Mouse (Mus musculus): Measurements from ENCODE around the gene Snap91. TPM values are rescaled to one million over a fixed set of nuclear protein-coding genes. Genes with fewer than 3 reads are reported as not detected.

Snap91 gene
- polyA plus RNA-seq, 1 experiment from 2014 or later: 4.2 TPM

GRCm38 (mm10) chr9:86799099-86799498 lies 81.4 kb downstream of the Snap91 start:
- H3K9me3 ChIP-seq (replicated peaks): no peaks in the 10 kb centered on the region
- no peaks in the 10 kb centered on the region for H3K27me3 ChIP-seq (ENCODE audit: low read depth, poor library complexity, severe bottlenecking)
- H3K27ac ChIP-seq: peak overlapping the region; percentile 72; the same call in 1 of the 2 replicates
- H3K4me3 ChIP-seq: no peak overlapping the region
- H3K36me3 ChIP-seq: no peaks in the 10 kb centered on the region
- H3K4me1 ChIP-seq: peaks cover 18% of the 10 kb centered on the region
- no peak for DNase-seq (ENCODE audit: low spot score)
- 63% methylated on average over 7 of the region's 7 CpGs for WGBS

GRCm38 (mm10) chr9:86798686-86799085 lies 81.8 kb downstream of the Snap91 start:
- no peak for DNase-seq (ENCODE audit: low spot score)
- Histone ChIP-seq H3K27ac (peak overlapping the region; percentile 72; the same call in 1 of the 2 replicates), H3K4me3 (no peak overlapping the region), H3K36me3 (no peaks in the 10 kb centered on the region), H3K9me3 (replicated peaks) (no peaks in the 10 kb centered on the region), H3K27me3 (ENCODE audit: low read depth, poor library complexity, severe bottlenecking) (no peaks in the 10 kb centered on the region), H3K4me1 (peaks cover 18% of the 10 kb centered on the region)
- WGBS: 41% methylated on average over 7 of the region's 7 CpGs

- Histone ChIP-seq H3K36me3 (no peaks in the 10 kb centered on the region), H3K4me1 (peaks cover 18% of the 10 kb centered on the region), H3K27me3 (ENCODE audit: low read depth, poor library complexity, severe bottlenecking) (no peaks in the 10 kb centered on the region), H3K4me3 (no peak overlapping the region), H3K27ac (peak overlapping the region; percentile 53; the same call in 1 of the 2 replicates), H3K9me3 (replicated peaks) (no peaks in the 10 kb centered on the region)
- WGBS: 88% methylated on average over 5 of the region's 5 CpGs
- DNase-seq (ENCODE audit: low spot score): no peak
Observed at GRCm38 (mm10) chr9:86798129-86798528, 82.3 kb downstream of the Snap91 start.

GRCm38 (mm10) chr9:86797553-86797952 lies 82.9 kb downstream of the Snap91 start:
- Histone ChIP-seq H3K9me3 (replicated peaks) (no peaks in the 10 kb centered on the region), H3K27ac (no peak overlapping the region), H3K4me3 (no peak overlapping the region), H3K36me3 (no peaks in the 10 kb centered on the region), H3K27me3 (ENCODE audit: low read depth, poor library complexity, severe bottlenecking) (no peaks in the 10 kb centered on the region), H3K4me1 (peaks cover 18% of the 10 kb centered on the region)
- 91% methylated on average over 4 of the region's 4 CpGs for WGBS
- no peak for DNase-seq (ENCODE audit: low spot score)

- H3K4me3 ChIP-seq: no peak overlapping the region
- no peaks in the 10 kb centered on the region for H3K27me3 ChIP-seq (ENCODE audit: low read depth, poor library complexity, severe bottlenecking)
- peaks cover 16% of the 10 kb centered on the region for H3K4me1 ChIP-seq
- no peak for DNase-seq (ENCODE audit: low spot score)
- no peaks in the 10 kb centered on the region for H3K36me3 ChIP-seq
- no peak overlapping the region for H3K27ac ChIP-seq
- no peaks in the 10 kb centered on the region for H3K9me3 ChIP-seq (replicated peaks)
- 79% methylated on average over 3 of the region's 3 CpGs for whole genome bisulfite sequencing
Observed at GRCm38 (mm10) chr9:86795236-86795635, 85.2 kb downstream of the Snap91 start.

- H3K36me3 ChIP-seq: no peaks in the 10 kb centered on the region
- DNase-seq (ENCODE audit: low spot score): no peak
- no peaks in the 10 kb centered on the region for H3K4me1 ChIP-seq
- H3K4me3 ChIP-seq: no peak overlapping the region
- whole genome bisulfite sequencing: 77% methylated on average over 7 of the region's 7 CpGs
- H3K27ac ChIP-seq: no peak overlapping the region
- no peaks in the 10 kb centered on the region for H3K27me3 ChIP-seq (ENCODE audit: low read depth, poor library complexity, severe bottlenecking)
- no peaks in the 10 kb centered on the region for H3K9me3 ChIP-seq (replicated peaks)
Observed at GRCm38 (mm10) chr9:86791927-86792326, 88.5 kb downstream of the Snap91 start.

- H3K4me3 ChIP-seq: no peak overlapping the region
- H3K27ac ChIP-seq: no peak overlapping the region
- H3K27me3 ChIP-seq (ENCODE audit: low read depth, poor library complexity, severe bottlenecking): no peaks in the 10 kb centered on the region
- 92% methylated on average over 6 of the region's 6 CpGs for WGBS
- no peaks in the 10 kb centered on the region for H3K9me3 ChIP-seq (replicated peaks)
- DNase-seq (ENCODE audit: low spot score): no peak
- H3K36me3 ChIP-seq: no peaks in the 10 kb centered on the region
- H3K4me1 ChIP-seq: no peaks in the 10 kb centered on the region
Observed at GRCm38 (mm10) chr9:86789186-86789585, 91.3 kb downstream of the Snap91 start.

GRCm38 (mm10) chr9:86782836-86783235 lies 97.6 kb downstream of the Snap91 start:
- WGBS: 96% methylated on average over 2 of the region's 2 CpGs
- Histone ChIP-seq H3K27me3 (ENCODE audit: low read depth, poor library complexity, severe bottlenecking) (no peaks in the 10 kb centered on the region), H3K9me3 (replicated peaks) (no peaks in the 10 kb centered on the region), H3K36me3 (no peaks in the 10 kb centered on the region), H3K27ac (no peak overlapping the region), H3K4me3 (no peak overlapping the region), H3K4me1 (no peaks in the 10 kb centered on the region)
- DNase-seq (ENCODE audit: low spot score): no peak

GRCm38 (mm10) chr9:86781426-86781825 lies 99.0 kb downstream of the Snap91 start:
- H3K36me3 ChIP-seq: no peaks in the 10 kb centered on the region
- no peaks in the 10 kb centered on the region for H3K9me3 ChIP-seq (replicated peaks)
- WGBS: 91% methylated on average over 4 of the region's 4 CpGs
- no peak overlapping the region for H3K4me3 ChIP-seq
- no peaks in the 10 kb centered on the region for H3K27me3 ChIP-seq (ENCODE audit: low read depth, poor library complexity, severe bottlenecking)
- H3K27ac ChIP-seq: no peak overlapping the region
- no peaks in the 10 kb centered on the region for H3K4me1 ChIP-seq
- DNase-seq (ENCODE audit: low spot score): no peak

- Histone ChIP-seq H3K27me3 (ENCODE audit: low read depth, poor library complexity, severe bottlenecking) (no peaks in the 10 kb centered on the region), H3K4me1 (no peaks in the 10 kb centered on the region), H3K36me3 (no peaks in the 10 kb centered on the region), H3K9me3 (replicated peaks) (no peaks in the 10 kb centered on the region), H3K4me3 (no peak overlapping the region), H3K27ac (no peak overlapping the region)
- 70% methylated on average over 4 of the region's 4 CpGs for WGBS
- DNase-seq (ENCODE audit: low spot score): no peak
Observed at GRCm38 (mm10) chr9:86778212-86778611, 102.2 kb downstream of the Snap91 start.

- no peaks in the 10 kb centered on the region for H3K4me1 ChIP-seq
- no peak for DNase-seq (ENCODE audit: low spot score)
- H3K27me3 ChIP-seq (ENCODE audit: low read depth, poor library complexity, severe bottlenecking): no peaks in the 10 kb centered on the region
- no peaks in the 10 kb centered on the region for H3K36me3 ChIP-seq
- no peak overlapping the region for H3K27ac ChIP-seq
- no peak overlapping the region for H3K4me3 ChIP-seq
- WGBS: 63% methylated on average over 7 of the region's 7 CpGs
- H3K9me3 ChIP-seq (replicated peaks): no peaks in the 10 kb centered on the region
Observed at GRCm38 (mm10) chr9:86777309-86777708, 103.1 kb downstream of the Snap91 start.

- Histone ChIP-seq H3K4me1 (no peaks in the 10 kb centered on the region), H3K27me3 (ENCODE audit: low read depth, poor library complexity, severe bottlenecking) (no peaks in the 10 kb centered on the region), H3K9me3 (replicated peaks) (no peaks in the 10 kb centered on the region), H3K4me3 (no peak overlapping the region), H3K27ac (no peak overlapping the region), H3K36me3 (no peaks in the 10 kb centered on the region)
- 97% methylated on average over 6 of the region's 6 CpGs for WGBS
- no peak for DNase-seq (ENCODE audit: low spot score)
Observed at GRCm38 (mm10) chr9:86775374-86775773, 105.1 kb downstream of the Snap91 start.

GRCm38 (mm10) chr9:86773996-86774395 lies 106.5 kb downstream of the Snap91 start:
- no peak for DNase-seq (ENCODE audit: low spot score)
- Histone ChIP-seq H3K9me3 (replicated peaks) (no peaks in the 10 kb centered on the region), H3K4me3 (no peak overlapping the region), H3K27me3 (ENCODE audit: low read depth, poor library complexity, severe bottlenecking) (no peaks in the 10 kb centered on the region), H3K27ac (no peak overlapping the region), H3K36me3 (no peaks in the 10 kb centered on the region), H3K4me1 (no peaks in the 10 kb centered on the region)
- 81% methylated on average over 8 of the region's 8 CpGs for WGBS

- Histone ChIP-seq H3K27ac (no peak overlapping the region), H3K9me3 (replicated peaks) (no peaks in the 10 kb centered on the region), H3K4me3 (no peak overlapping the region), H3K27me3 (ENCODE audit: low read depth, poor library complexity, severe bottlenecking) (no peaks in the 10 kb centered on the region), H3K4me1 (no peaks in the 10 kb centered on the region), H3K36me3 (no peaks in the 10 kb centered on the region)
- no peak for DNase-seq (ENCODE audit: low spot score)
- WGBS: 86% methylated on average over 3 of the region's 3 CpGs
Observed at GRCm38 (mm10) chr9:86772897-86773296, 107.6 kb downstream of the Snap91 start.

Data from limb, embryonic 10.5 days (tissue).